Mouse (Mus musculus): ENCODE data around the gene Cenpo. TPM values are rescaled to one million over a fixed set of nuclear protein-coding genes. Genes with fewer than 3 reads are reported as not detected.
"Not testable (repeated sequence)": the region's sequence is repeated elsewhere in the genome, so short reads cannot be mapped to it uniquely, and the experiment has no call there.

The Cenpo gene
- polyA plus RNA-seq, 1 experiment: 7.0 TPM

DNA sequence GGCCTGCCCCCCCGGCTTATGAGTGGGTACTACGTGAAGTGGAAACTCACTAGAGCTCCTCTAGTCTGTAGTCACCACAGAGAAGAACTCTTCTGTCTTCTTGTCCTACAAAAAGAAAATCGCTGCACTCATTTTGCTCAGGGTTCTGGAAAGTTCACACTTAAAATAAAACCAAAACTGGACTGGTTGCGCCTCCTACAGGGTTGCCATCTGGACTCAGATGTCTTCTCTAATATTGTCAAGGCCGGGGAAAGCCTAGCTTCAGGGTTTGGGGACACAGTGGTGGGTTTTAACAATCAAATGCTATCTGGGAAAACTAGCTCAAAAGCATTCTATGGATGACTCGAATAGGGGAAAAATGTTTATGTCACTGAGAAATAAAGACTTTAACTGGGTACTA is 15.7 kb upstream of the Cenpo start:
- Histone ChIP-seq H3K4me1 (ENCODE audit: control insufficient read depth, insufficient read depth, insufficient read length, low read length) (peaks cover 3% of the 10 kb centered on the region; the same call in 1 of the 2 replicates), H3K36me3 (ENCODE audit: control insufficient read depth, insufficient read depth, low read length) (peaks cover 28% of the 10 kb centered on the region), H3K4me3 (ENCODE audit: low read depth, low read length) (no peak overlapping the region), H3K27ac (ENCODE audit: insufficient read depth, low read depth, low read length) (no peak overlapping the region), H3K27me3 (ENCODE audit: control insufficient read depth, insufficient read depth, low read length) (no peaks in the 10 kb centered on the region)
- WGBS: 88% methylated on average over 6 of the region's 6 CpGs
- no peak for TF ChIP-seq CTCF (IDR thresholded peaks at IDR 0.05; ENCODE audit: extremely low read depth, insufficient read length, insufficient replicate concordance, low read depth, low read length)
- TF ChIP-seq POLR2A (IDR thresholded peaks at IDR 0.05; ENCODE audit: low read depth, low read length): no peak

DNA sequence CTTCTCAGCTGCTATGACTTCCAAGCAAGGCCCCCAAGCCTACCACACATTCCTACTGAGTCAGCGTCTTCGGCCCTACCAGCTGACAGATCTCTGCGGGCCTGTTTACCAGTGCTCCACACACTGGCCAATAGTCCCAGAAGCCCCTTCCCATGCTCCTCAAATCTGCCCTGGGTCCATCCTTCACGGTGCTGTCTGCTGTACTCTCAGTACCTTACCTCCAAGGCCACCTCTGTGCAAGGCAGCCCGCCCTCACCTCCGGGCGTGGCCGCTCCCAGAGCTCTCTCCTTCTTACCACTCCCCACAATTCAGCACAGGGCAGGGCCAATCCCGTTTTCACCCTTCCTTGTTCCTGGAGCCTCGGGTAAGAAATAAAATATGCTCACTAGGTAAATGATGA is 11.6 kb upstream of the Cenpo start:
- no peak overlapping the region for H3K4me3 ChIP-seq (ENCODE audit: low read depth, low read length)
- TF ChIP-seq CTCF (IDR thresholded peaks at IDR 0.05; ENCODE audit: extremely low read depth, insufficient read length, insufficient replicate concordance, low read depth, low read length) (no peak), POLR2A (IDR thresholded peaks at IDR 0.05; ENCODE audit: low read depth, low read length) (no peak)
- 45% methylated on average over 10 of the region's 10 CpGs for WGBS
- H3K27me3 ChIP-seq (ENCODE audit: control insufficient read depth, insufficient read depth, low read length): no peaks in the 10 kb centered on the region
- H3K27ac ChIP-seq (ENCODE audit: insufficient read depth, low read depth, low read length): no peak overlapping the region
- peaks cover 3% of the 10 kb centered on the region; the same call in 1 of the 2 replicates for H3K4me1 ChIP-seq (ENCODE audit: control insufficient read depth, insufficient read depth, insufficient read length, low read length)
- peaks cover 7% of the 10 kb centered on the region for H3K36me3 ChIP-seq (ENCODE audit: control insufficient read depth, insufficient read depth, low read length)

DNA sequence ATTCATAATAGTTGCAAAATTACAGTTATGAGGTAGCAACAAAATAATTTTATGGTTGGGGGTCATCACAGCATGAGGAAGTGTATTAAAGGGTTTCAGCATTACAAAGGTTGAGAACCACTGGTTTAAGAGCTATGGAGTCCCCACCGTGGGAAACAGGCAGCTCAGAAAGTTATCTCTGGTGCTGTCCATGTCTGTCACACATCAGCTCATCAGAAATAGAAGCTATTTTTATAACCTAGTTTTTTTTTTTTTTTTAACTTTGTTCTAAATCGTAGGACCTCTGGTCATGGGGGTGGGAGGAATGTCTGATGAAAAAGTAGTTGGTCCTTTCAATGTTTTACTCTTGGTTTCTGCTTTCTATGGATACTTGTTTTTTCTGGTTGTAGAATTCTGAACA is 9.7 kb upstream of the Cenpo start:
- H3K27me3 ChIP-seq (ENCODE audit: control insufficient read depth, insufficient read depth, low read length): no peaks in the 10 kb centered on the region
- TF ChIP-seq CTCF (IDR thresholded peaks at IDR 0.05; ENCODE audit: extremely low read depth, insufficient read length, insufficient replicate concordance, low read depth, low read length) (no peak), POLR2A (IDR thresholded peaks at IDR 0.05; ENCODE audit: low read depth, low read length) (no peak)
- WGBS: 81% methylated on average over 2 of the region's 2 CpGs
- no peak overlapping the region for H3K27ac ChIP-seq (ENCODE audit: insufficient read depth, low read depth, low read length)
- peaks cover 1% of the 10 kb centered on the region; the same call in 1 of the 2 replicates for H3K36me3 ChIP-seq (ENCODE audit: control insufficient read depth, insufficient read depth, low read length)
- H3K4me3 ChIP-seq (ENCODE audit: low read depth, low read length): no peak overlapping the region
- H3K4me1 ChIP-seq (ENCODE audit: control insufficient read depth, insufficient read depth, insufficient read length, low read length): peaks cover 3% of the 10 kb centered on the region; the same call in 1 of the 2 replicates

DNA sequence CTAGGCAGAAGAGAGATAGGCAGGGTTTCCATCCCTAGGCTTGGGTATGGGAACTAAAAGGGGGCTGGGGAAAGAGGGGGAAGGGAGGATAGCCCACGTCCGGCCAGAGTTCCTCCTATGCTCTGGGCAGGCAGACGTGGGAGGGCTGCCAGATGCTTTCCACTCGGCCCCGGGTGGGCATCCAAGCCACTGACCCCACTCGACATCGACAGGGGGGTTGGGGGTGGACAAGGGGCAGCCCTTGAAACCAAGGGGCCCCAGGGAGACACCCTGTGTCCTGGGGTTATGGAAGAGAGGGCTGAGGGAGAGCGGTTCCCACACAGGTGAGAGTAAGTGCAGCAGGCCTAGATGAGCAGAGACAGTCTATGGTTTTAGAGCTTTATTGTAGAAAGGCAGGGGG is 6.2 kb upstream of the Cenpo start:
- not testable (repeated sequence) for H3K27ac ChIP-seq (ENCODE audit: insufficient read depth, low read depth, low read length); H3K27me3 ChIP-seq (ENCODE audit: control insufficient read depth, insufficient read depth, low read length); H3K36me3 ChIP-seq (ENCODE audit: control insufficient read depth, insufficient read depth, low read length); H3K4me3 ChIP-seq (ENCODE audit: low read depth, low read length); H3K4me1 ChIP-seq (ENCODE audit: control insufficient read depth, insufficient read depth, insufficient read length, low read length)
- WGBS: 73% methylated on average over 8 of the region's 8 CpGs

DNA sequence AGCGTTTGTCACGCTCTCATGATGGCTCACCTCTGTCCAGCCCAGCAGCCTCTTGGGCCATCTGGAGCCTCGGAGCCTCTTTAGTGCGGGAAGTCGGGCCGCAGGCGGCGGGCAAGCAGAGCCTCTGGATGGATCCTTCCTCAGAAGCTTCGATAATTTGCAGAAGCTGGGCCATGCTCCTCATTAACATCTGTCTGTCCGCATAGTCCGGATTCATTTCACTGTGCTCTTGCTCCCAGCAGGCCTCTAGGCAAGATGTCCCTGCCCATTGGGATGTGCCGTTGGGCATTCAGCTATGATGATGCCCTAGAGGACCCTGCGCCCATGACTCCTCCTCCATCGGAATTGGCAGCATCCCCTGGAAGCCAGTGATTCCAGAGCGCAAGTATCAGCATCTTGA is 3.4 kb upstream of the Cenpo start:
- Histone ChIP-seq H3K27me3 (ENCODE audit: control insufficient read depth, insufficient read depth, low read length) (no peaks in the 10 kb centered on the region), H3K27ac (ENCODE audit: insufficient read depth, low read depth, low read length) (no peak overlapping the region), H3K4me3 (ENCODE audit: low read depth, low read length) (no peak overlapping the region), H3K36me3 (ENCODE audit: control insufficient read depth, insufficient read depth, low read length) (0 out of 2 replicates have a peak, but pooled peaks cover 1% of the 10 kb centered on the region), H3K4me1 (ENCODE audit: control insufficient read depth, insufficient read depth, insufficient read length, low read length) (peaks cover 3% of the 10 kb centered on the region; the same call in 1 of the 2 replicates)
- WGBS: 93% methylated on average over 15 of the region's 15 CpGs
- TF ChIP-seq POLR2A (IDR thresholded peaks at IDR 0.05; ENCODE audit: low read depth, low read length) (no peak), CTCF (IDR thresholded peaks at IDR 0.05; ENCODE audit: extremely low read depth, insufficient read length, insufficient replicate concordance, low read depth, low read length) (no peak)

DNA sequence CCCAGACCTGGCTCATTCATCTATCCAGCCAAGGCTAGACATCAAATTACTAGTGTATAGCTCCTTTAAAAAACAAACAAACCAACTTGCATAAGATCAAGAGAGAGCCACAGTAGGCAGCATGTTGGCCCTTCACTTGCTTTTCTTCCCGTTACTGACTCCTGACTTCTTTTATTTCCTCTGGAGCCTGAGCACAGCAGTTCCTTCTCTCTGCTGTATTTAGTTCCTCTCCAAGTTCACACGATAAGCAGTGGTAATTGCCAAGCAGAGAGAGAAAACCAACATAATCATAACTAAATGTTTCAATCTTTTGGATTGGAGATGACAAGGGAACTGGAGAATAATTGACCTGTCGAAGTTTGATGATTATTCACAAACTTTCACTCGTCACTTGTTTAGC is 1.3 kb downstream of the Cenpo start:
- 10% methylated on average over 4 of the region's 4 CpGs for WGBS
- no peak overlapping the region for H3K4me3 ChIP-seq (ENCODE audit: low read depth, low read length)
- peaks cover 10% of the 10 kb centered on the region for H3K36me3 ChIP-seq (ENCODE audit: control insufficient read depth, insufficient read depth, low read length)
- no peak overlapping the region for H3K27ac ChIP-seq (ENCODE audit: insufficient read depth, low read depth, low read length)
- no peak for TF ChIP-seq POLR2A (IDR thresholded peaks at IDR 0.05; ENCODE audit: low read depth, low read length)
- no peak for TF ChIP-seq CTCF (IDR thresholded peaks at IDR 0.05; ENCODE audit: extremely low read depth, insufficient read length, insufficient replicate concordance, low read depth, low read length)
- H3K27me3 ChIP-seq (ENCODE audit: control insufficient read depth, insufficient read depth, low read length): no peaks in the 10 kb centered on the region
- H3K4me1 ChIP-seq (ENCODE audit: control insufficient read depth, insufficient read depth, insufficient read length, low read length): peaks cover 3% of the 10 kb centered on the region; the same call in 1 of the 2 replicates

DNA sequence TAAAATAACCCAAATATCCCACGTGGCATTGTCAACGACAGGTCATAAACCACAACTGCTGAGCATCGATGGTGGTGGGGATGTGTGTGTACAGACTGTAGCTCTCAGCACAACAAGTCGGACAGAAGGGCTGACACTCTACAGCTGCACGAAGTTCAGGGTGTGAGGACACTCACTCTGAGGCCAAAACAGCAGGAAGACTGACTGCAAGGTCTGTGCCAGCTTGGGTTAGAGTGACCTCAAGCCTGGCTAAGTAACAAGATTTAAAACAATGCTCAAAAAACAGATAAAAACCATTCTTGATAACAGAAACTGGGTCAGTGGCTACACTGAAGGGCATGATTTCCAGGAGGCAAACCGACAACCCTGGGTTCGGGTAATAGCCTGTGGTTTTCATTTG is 3.9 kb downstream of the Cenpo start:
- H3K4me1 ChIP-seq (ENCODE audit: control insufficient read depth, insufficient read depth, insufficient read length, low read length): peaks cover 3% of the 10 kb centered on the region; the same call in 1 of the 2 replicates
- TF ChIP-seq CTCF (IDR thresholded peaks at IDR 0.05; ENCODE audit: extremely low read depth, insufficient read length, insufficient replicate concordance, low read depth, low read length) (no peak), POLR2A (IDR thresholded peaks at IDR 0.05; ENCODE audit: low read depth, low read length) (no peak)
- peaks cover 18% of the 10 kb centered on the region for H3K36me3 ChIP-seq (ENCODE audit: control insufficient read depth, insufficient read depth, low read length)
- 83% methylated on average over 7 of the region's 7 CpGs for WGBS
- no peaks in the 10 kb centered on the region for H3K27me3 ChIP-seq (ENCODE audit: control insufficient read depth, insufficient read depth, low read length)
- H3K4me3 ChIP-seq (ENCODE audit: low read depth, low read length): no peak overlapping the region
- no peak overlapping the region for H3K27ac ChIP-seq (ENCODE audit: insufficient read depth, low read depth, low read length)

DNA sequence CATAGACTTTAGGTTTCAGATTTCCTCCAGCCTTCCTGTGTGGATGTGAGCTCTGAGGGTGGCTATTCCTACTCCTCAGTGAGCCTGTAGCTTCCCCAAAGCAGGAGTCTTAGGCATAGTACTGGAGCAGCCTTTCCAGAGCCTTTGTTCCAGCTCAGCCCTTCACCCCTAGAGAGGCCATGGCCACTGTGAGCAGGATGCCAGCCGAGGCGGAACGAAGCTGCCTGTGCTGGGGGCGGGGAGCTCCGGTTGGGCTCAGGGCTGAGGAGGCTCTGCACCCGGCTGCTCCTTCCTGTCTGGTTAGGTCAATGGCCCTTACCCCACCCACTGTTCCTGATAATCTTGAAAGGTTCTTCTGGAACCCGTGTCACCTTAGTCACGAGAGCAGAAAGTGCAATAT is 21.2 kb downstream of the Cenpo start:
- no peak for TF ChIP-seq POLR2A (IDR thresholded peaks at IDR 0.05; ENCODE audit: low read depth, low read length)
- no peak for TF ChIP-seq CTCF (IDR thresholded peaks at IDR 0.05; ENCODE audit: extremely low read depth, insufficient read length, insufficient replicate concordance, low read depth, low read length)
- Histone ChIP-seq H3K27me3 (ENCODE audit: control insufficient read depth, insufficient read depth, low read length) (no peaks in the 10 kb centered on the region), H3K4me3 (ENCODE audit: low read depth, low read length) (no peak overlapping the region), H3K27ac (ENCODE audit: insufficient read depth, low read depth, low read length) (no peak overlapping the region), H3K4me1 (ENCODE audit: control insufficient read depth, insufficient read depth, insufficient read length, low read length) (no peaks in the 10 kb centered on the region), H3K36me3 (ENCODE audit: control insufficient read depth, insufficient read depth, low read length) (peaks cover 24% of the 10 kb centered on the region)
- 62% methylated on average over 8 of the region's 8 CpGs for WGBS

All from small intestine, adult 2 months (tissue).